8 mouse cellular contexts compared by ENCODE assay signal in the genomic region with DNA sequence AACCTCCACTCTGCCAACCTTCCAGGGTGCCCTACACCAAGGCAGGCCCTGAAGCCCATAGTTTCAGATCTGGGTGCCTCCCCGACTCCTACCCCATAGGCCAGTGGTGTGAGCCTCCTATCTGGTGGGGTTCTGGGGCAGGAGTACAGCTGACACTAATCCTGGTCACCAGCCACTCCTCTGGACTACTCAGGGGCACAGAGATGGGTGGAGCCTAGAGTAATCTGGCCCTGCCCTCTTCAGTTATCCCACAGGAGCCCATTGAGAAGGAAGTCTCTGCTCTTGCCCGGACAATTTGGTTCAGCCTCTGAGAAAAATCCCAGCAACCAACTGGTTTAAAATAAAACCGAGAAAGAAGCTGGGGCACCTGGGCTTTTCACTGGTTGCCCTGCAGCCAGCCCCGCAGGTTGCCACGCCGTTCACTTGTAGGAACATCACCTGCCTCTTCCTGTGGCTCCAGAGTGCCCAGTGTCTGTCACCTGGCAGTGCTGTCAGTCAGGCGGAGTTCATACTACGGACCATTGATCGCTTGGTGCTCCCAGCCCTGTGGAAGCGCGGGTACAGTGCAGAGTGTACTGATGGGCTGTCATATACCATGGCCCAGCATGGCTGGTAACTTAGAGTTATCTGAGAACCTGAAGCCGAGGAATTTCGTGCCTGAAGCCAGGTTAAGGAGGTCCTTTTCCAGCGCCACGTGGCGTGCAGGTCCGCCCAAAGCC.
DNase-seq lines count a peak whose midpoint lies in the region; ATAC-seq and TF ChIP-seq lines count a peak whose summit lies in the region.

No protein-coding gene starts in this region.

- no peak for TF ChIP-seq CTCF in forebrain, postnatal 0 days (IDR thresholded peaks at IDR 0.05; ENCODE audit: low read depth)

- peak overlapping the region; percentile 66; the same call in 1 of the 2 replicates for H3K9ac ChIP-seq in heart, embryonic 13.5 days
- no peak overlapping the region for H3K9ac ChIP-seq in ES-E14 (ENCODE audit: insufficient read depth, low read depth, low read length, poor library complexity, severe bottlenecking)
- peak overlapping the region; percentile 44; the same call in 1 of the 2 replicates for H3K9ac ChIP-seq in forebrain, postnatal 0 days
- H3K9ac ChIP-seq in midbrain, embryonic 14.5 days (replicated peaks; ENCODE audit: low read length), result peak overlapping the region; percentile 98

- in situ Hi-C loops in ES-E14 (cut with MboI; ENCODE audit: low sequenced_read_pairs in 2 of 2, unreplicated experiment in 2 of 2), result loop anchor here in 1 of 2 experiments (10.0 kb wide), 2 partner anchors 124 to 1686 kb away; partner anchors contain the start of gene Sp8

- WGBS in heart, embryonic 13.5 days, result 10% methylated on average over 17 of the region's 17 CpGs
- 23% methylated on average over 17 of the region's 17 CpGs for WGBS in forebrain, postnatal 0 days
- 10% methylated on average over 17 of the region's 17 CpGs for WGBS in midbrain, embryonic 14.5 days

- no peak for DNase-seq in heart, postnatal 10 days
- no peak for DNase-seq in ES-E14 (ENCODE audit: low read depth, low spot score)
- DNase-seq in forebrain, postnatal 0 days, result no peak
- no peak for DNase-seq in midbrain, embryonic 14.5 days
- DNase-seq in layer of hippocampus, postnatal 25 days (ENCODE audit: extremely low spot score in 1 of 2, low spot score in 1 of 2), result no peak
- DNase-seq in gastrocnemius, postnatal 4 days (ENCODE audit: low spot score in 2 of 2), result no peak
- no peak for DNase-seq in right cerebral cortex, postnatal 14 days

- intact Hi-C loops in heart, postnatal 10 days (cut with DNase I), result no loop called here

- peaks cover 24% of the 10 kb centered on the region for H3K4me1 ChIP-seq in heart, embryonic 13.5 days
- peaks cover 0 to 4% of the 10 kb centered on the region in 2 experiments; a peak in 2 of 4 replicates for H3K4me1 ChIP-seq in ES-E14 (ENCODE audit: control insufficient read depth in 2 of 2, insufficient read depth in 2 of 2, low read length in 2 of 2, poor library complexity in 1 of 2)
- H3K4me1 ChIP-seq in forebrain, postnatal 0 days (ENCODE audit: insufficient read depth), result peaks cover 13% of the 10 kb centered on the region; the same call in 1 of the 2 replicates
- H3K4me1 ChIP-seq in midbrain, embryonic 14.5 days (ENCODE audit: control insufficient read depth, insufficient read depth, low read length), result peaks cover 67% of the 10 kb centered on the region

- peaks cover 98% of the 10 kb centered on the region for H3K27me3 ChIP-seq in heart, embryonic 13.5 days (replicated peaks)
- H3K27me3 ChIP-seq in forebrain, postnatal 0 days (ENCODE audit: insufficient read depth, low read length), result peaks cover 9% of the 10 kb centered on the region; the same call in 1 of the 2 replicates
- H3K27me3 ChIP-seq in midbrain, embryonic 14.5 days (ENCODE audit: control insufficient read depth, insufficient read depth, low read length), result no peaks in the 10 kb centered on the region

- peak overlapping the region; percentile 47 for H3K4me3 ChIP-seq in heart, embryonic 13.5 days
- H3K4me3 ChIP-seq in ES-E14 (ENCODE audit: insufficient read depth in 1 of 2, low read depth in 1 of 2, low read length in 2 of 2, poor library complexity in 1 of 2, severe bottlenecking in 1 of 2), result peak overlapping the region; percentile 0 to 35; a peak in 2 of 4 replicates
- 0 out of 2 replicates have a peak overlapping the region, but pooled peaks have one; percentile 14 for H3K4me3 ChIP-seq in forebrain, postnatal 0 days (ENCODE audit: low read depth, low read length)
- H3K4me3 ChIP-seq in midbrain, embryonic 14.5 days (replicated peaks; ENCODE audit: low read depth, low read length), result peak overlapping the region; percentile 86

- peak overlapping the region; percentile 66 for H3K4me2 ChIP-seq in heart, embryonic 13.5 days
- peak overlapping the region; percentile 51 for H3K4me2 ChIP-seq in forebrain, postnatal 0 days (ENCODE audit: low read depth)
- H3K4me2 ChIP-seq in midbrain, embryonic 14.5 days (ENCODE audit: low read length), result peak overlapping the region; percentile 70

- H3K36me3 ChIP-seq in heart, embryonic 13.5 days, result no peaks in the 10 kb centered on the region
- no peaks in the 10 kb centered on the region for H3K36me3 ChIP-seq in ES-E14 (ENCODE audit: control insufficient read depth, insufficient read depth, low read length, poor library complexity, severe bottlenecking)
- H3K36me3 ChIP-seq in forebrain, postnatal 0 days (ENCODE audit: insufficient read depth), result no peaks in the 10 kb centered on the region; the same call in 1 of the 2 replicates
- peaks cover 31% of the 10 kb centered on the region for H3K36me3 ChIP-seq in midbrain, embryonic 14.5 days (ENCODE audit: control insufficient read depth, insufficient read depth, low read length)

- ATAC-seq in heart, embryonic 13.5 days (ENCODE audit: extremely low read depth, insufficient number of reproducible peaks, low FRiP score, low TSS enrichment), result no peak
- ATAC-seq in forebrain, postnatal 0 days, result no peak
- peak; percentile 17; the same call in 1 of the 2 replicates for ATAC-seq in midbrain, embryonic 14.5 days (ENCODE audit: low FRiP score, low TSS enrichment)

- no peaks in the 10 kb centered on the region for H3K9me3 ChIP-seq in heart, embryonic 13.5 days
- no peaks in the 10 kb centered on the region for H3K9me3 ChIP-seq in ES-E14 (ENCODE audit: control insufficient read depth, insufficient read depth, low read depth, low read length)
- H3K9me3 ChIP-seq in forebrain, postnatal 0 days (ENCODE audit: low read length), result no peaks in the 10 kb centered on the region
- H3K9me3 ChIP-seq in midbrain, embryonic 14.5 days (ENCODE audit: control insufficient read depth, low read length), result no peaks in the 10 kb centered on the region

- H3K27ac ChIP-seq in heart, embryonic 13.5 days (replicated peaks), result no peak overlapping the region
- no peak overlapping the region for H3K27ac ChIP-seq in ES-E14 (ENCODE audit: insufficient read depth, low read depth, low read length, poor library complexity, severe bottlenecking)
- H3K27ac ChIP-seq in forebrain, postnatal 0 days (ENCODE audit: low read depth, low read length), result peak overlapping the region; percentile 72
- H3K27ac ChIP-seq in midbrain, embryonic 14.5 days (replicated peaks; ENCODE audit: low read depth, low read length), result peak overlapping the region; percentile 92

TF ChIP-seq in ES-E14, 5 proteins besides CTCF, POLR2A, EP300 and RAD21:
- TF ChIP-seq ZNF384 (IDR thresholded peaks at IDR 0.05; ENCODE audit: low read depth, low read length), result no peak
- no peak for TF ChIP-seq HCFC1 (IDR thresholded peaks at IDR 0.05; ENCODE audit: borderline replicate concordance, insufficient read depth, low read length)
- TF ChIP-seq MAFK (IDR thresholded peaks at IDR 0.05; ENCODE audit: insufficient read depth, low read depth, low read length), result no peak
- no peak for TF ChIP-seq CHD2 (IDR thresholded peaks at IDR 0.05; ENCODE audit: low read depth, low read length)
- TF ChIP-seq ZC3H11A (IDR thresholded peaks at IDR 0.05; ENCODE audit: borderline replicate concordance, low read depth, low read length), result no peak

Comparison
In these comparisons a context has a peak if more than half of its experiments do, and no peak if none do; other contexts are left out.
1. H3K27ac ChIP-seq: peak in forebrain, postnatal 0 days (single experiment) and midbrain, embryonic 14.5 days (single experiment); none in heart, embryonic 13.5 days (single experiment) and ES-E14 (single experiment).
2. H3K4me3 ChIP-seq: peak in every context shown above with its lines; median percentile 86 in midbrain, embryonic 14.5 days; 47 in heart, embryonic 13.5 days; 18 in ES-E14; 14 in forebrain, postnatal 0 days.
3. Peak in every context shown above with its lines, with median percentiles within 50 percentile points of each other: H3K4me2 ChIP-seq.